Comparison of ENCODE assay signal across 8 mouse cellular contexts in genomic region chr10:78010335-78010734, GRCm38 (mm10). TPM values are rescaled to one million over a fixed set of nuclear protein-coding genes. Genes with fewer than 3 reads are reported as not detected.
A peak's percentile ranks its signal among the peaks of the same experiment; 100 is the strongest.
DNase-seq lines count a peak whose midpoint lies in the region; ATAC-seq and TF ChIP-seq lines count a peak whose summit lies in the region.

No protein-coding gene starts in this region.

- no peak for ATAC-seq in kidney, embryonic 14.5 days (ENCODE audit: low FRiP score, low TSS enrichment)
- no peak for ATAC-seq in hindbrain, embryonic 16.5 days
- no peak for ATAC-seq in midbrain, embryonic 15.5 days (replicated peaks)

- WGBS in kidney, embryonic 14.5 days, result 11% methylated on average over 10 of the region's 10 CpGs
- 20% methylated on average over 10 of the region's 10 CpGs for WGBS in hindbrain, embryonic 16.5 days
- WGBS in midbrain, embryonic 15.5 days, result 14% methylated on average over 10 of the region's 10 CpGs

- H3K4me1 ChIP-seq in kidney, embryonic 14.5 days (ENCODE audit: control insufficient read depth, insufficient read depth, low read length), result peaks cover 32% of the 10 kb centered on the region
- H3K4me1 ChIP-seq in bone marrow macrophage, adult 2 months (ENCODE audit: control insufficient read depth, insufficient read depth, low read length), result peaks cover 34% of the 10 kb centered on the region
- H3K4me1 ChIP-seq in hindbrain, embryonic 16.5 days (ENCODE audit: control insufficient read depth, insufficient read depth, low read depth, low read length), result peaks cover 35% of the 10 kb centered on the region
- peaks cover 35% of the 10 kb centered on the region for H3K4me1 ChIP-seq in midbrain, embryonic 15.5 days

- no peaks in the 10 kb centered on the region for H3K36me3 ChIP-seq in kidney, embryonic 14.5 days (ENCODE audit: control insufficient read depth, insufficient read depth, low read length)
- H3K36me3 ChIP-seq in hindbrain, embryonic 16.5 days (ENCODE audit: control insufficient read depth, insufficient read depth, low read length), result no peaks in the 10 kb centered on the region
- no peaks in the 10 kb centered on the region for H3K36me3 ChIP-seq in midbrain, embryonic 15.5 days (replicated peaks)

- TF ChIP-seq CTCF in bone marrow macrophage, adult 2 months (IDR thresholded peaks at IDR 0.05; ENCODE audit: low read depth, low read length), result no peak

- no peak for TF ChIP-seq POLR2A in bone marrow macrophage, adult 2 months (IDR thresholded peaks at IDR 0.05; ENCODE audit: borderline replicate concordance, low read depth, low read length)

- no peak overlapping the region for H3K27ac ChIP-seq in kidney, embryonic 14.5 days (ENCODE audit: low read depth, low read length)
- H3K27ac ChIP-seq in bone marrow macrophage, adult 2 months (ENCODE audit: insufficient read depth, low read depth, low read length), result no peak overlapping the region
- no peak overlapping the region for H3K27ac ChIP-seq in hindbrain, embryonic 16.5 days (ENCODE audit: low read depth, low read length)
- H3K27ac ChIP-seq in midbrain, embryonic 15.5 days, result no peak overlapping the region

- H3K4me3 ChIP-seq in kidney, embryonic 14.5 days (ENCODE audit: low read length), result peak overlapping the region; percentile 65; the same call in 1 of the 2 replicates
- peak overlapping the region; percentile 28; the same call in 1 of the 2 replicates for H3K4me3 ChIP-seq in bone marrow macrophage, adult 2 months (ENCODE audit: insufficient read depth, low read length)
- H3K4me3 ChIP-seq in hindbrain, embryonic 16.5 days (ENCODE audit: low read length), result no peak overlapping the region
- no peak overlapping the region for H3K4me3 ChIP-seq in midbrain, embryonic 15.5 days

- no peak for DNase-seq in kidney, adult 8-10 months
- DNase-seq in gastrocnemius, postnatal 4 days (ENCODE audit: low spot score in 2 of 2), result no peak
- DNase-seq in adrenal gland, adult 8-10 months, result no peak
- no peak for DNase-seq in layer of hippocampus, adult 9-11 months

- H3K27me3 ChIP-seq in kidney, embryonic 14.5 days (ENCODE audit: control insufficient read depth, insufficient read depth, low read length), result no peaks in the 10 kb centered on the region
- H3K27me3 ChIP-seq in hindbrain, embryonic 16.5 days (replicated peaks; ENCODE audit: control insufficient read depth, insufficient read depth, low read length), result no peaks in the 10 kb centered on the region
- no peaks in the 10 kb centered on the region; the same call in 1 of the 2 replicates for H3K27me3 ChIP-seq in midbrain, embryonic 15.5 days (replicated peaks)

- H3K9ac ChIP-seq in kidney, embryonic 14.5 days (ENCODE audit: low read depth, low read length), result peak overlapping the region; percentile 50; the same call in 1 of the 2 replicates
- H3K9ac ChIP-seq in hindbrain, embryonic 16.5 days (ENCODE audit: low read depth, low read length), result no peak overlapping the region; the same call in 1 of the 2 replicates
- H3K9ac ChIP-seq in midbrain, embryonic 15.5 days, result no peak overlapping the region

- peak overlapping the region; percentile 69 for H3K4me2 ChIP-seq in kidney, embryonic 14.5 days (replicated peaks; ENCODE audit: low read depth, low read length)
- H3K4me2 ChIP-seq in hindbrain, embryonic 16.5 days (ENCODE audit: low read length), result peak overlapping the region; percentile 93
- H3K4me2 ChIP-seq in midbrain, embryonic 15.5 days, result peak overlapping the region; percentile 82

- H3K9me3 ChIP-seq in kidney, embryonic 14.5 days (ENCODE audit: control insufficient read depth, low read length), result no peaks in the 10 kb centered on the region
- no peaks in the 10 kb centered on the region for H3K9me3 ChIP-seq in hindbrain, embryonic 16.5 days (ENCODE audit: control insufficient read depth, low read length)
- no peaks in the 10 kb centered on the region for H3K9me3 ChIP-seq in midbrain, embryonic 15.5 days

RNA-seq across cellular contexts. Expression of gene Pfkl, which starts 0.5 kb away (rescaled TPM):
- polyA plus RNA-seq in kidney, embryonic 14.5 days (2014; fragmentation: Nextera tagmentation; extraction: Ambion mirVana), result 91.2 and 118 TPM in 2 replicates
- 24.1 and 32.1 TPM in 2 replicates for polyA plus RNA-seq in bone marrow macrophage, adult 2 months (2012; ENCODE audit: insufficient read depth, insufficient read length, missing spikeins)
- 140 and 145 TPM in 2 replicates for polyA plus RNA-seq in hindbrain, embryonic 16.5 days (2015; fragmentation: Nextera tagmentation; extraction: Ambion mirVana)
- polyA plus RNA-seq in midbrain, embryonic 15.5 days (2015; fragmentation: Nextera tagmentation; extraction: Ambion mirVana), result 127 and 128 TPM in 2 replicates
- 10 to 100 TPM; 17.0 to 21.0 TPM for total RNA-seq in gastrocnemius, postnatal 4 days (2021)
- total RNA-seq in adrenal gland, adult 8-10 months (2022), result 100 to 1,000 TPM in 1 of 4 experiments, 10 to 100 TPM in 3; 79.7 to 108 (median 89.6) TPM

RNA-seq across cellular contexts. Expression of gene Dnmt3l, which starts 31.4 kb away (rescaled TPM):
- polyA plus RNA-seq in kidney, embryonic 14.5 days (2014; fragmentation: Nextera tagmentation; extraction: Ambion mirVana), result 0.41 and 0.66 TPM in 2 replicates
- 1.5 and 2.2 TPM in 2 replicates for polyA plus RNA-seq in bone marrow macrophage, adult 2 months (2012; ENCODE audit: insufficient read depth, insufficient read length, missing spikeins)
- polyA plus RNA-seq in hindbrain, embryonic 16.5 days (2015; fragmentation: Nextera tagmentation; extraction: Ambion mirVana), result not detected in 2 replicates
- not detected in 2 replicates for polyA plus RNA-seq in midbrain, embryonic 15.5 days (2015; fragmentation: Nextera tagmentation; extraction: Ambion mirVana)
- total RNA-seq in gastrocnemius, postnatal 4 days (2021), result not detected
- 10 to 100 TPM in 3 of 4 experiments, 1 to 10 TPM in 1; 4.3 to 41.2 (median 20.8) TPM for total RNA-seq in adrenal gland, adult 8-10 months (2022)

RNA-seq across cellular contexts. Expression of gene 1810043G02Rik, which starts 32.0 kb away (rescaled TPM):
- polyA plus RNA-seq in kidney, embryonic 14.5 days (2014; fragmentation: Nextera tagmentation; extraction: Ambion mirVana), result 26.4 and 35.8 TPM in 2 replicates
- polyA plus RNA-seq in bone marrow macrophage, adult 2 months (2012; ENCODE audit: insufficient read depth, insufficient read length, missing spikeins), result 12.4 and 13.6 TPM in 2 replicates
- 53.9 and 56.7 TPM in 2 replicates for polyA plus RNA-seq in hindbrain, embryonic 16.5 days (2015; fragmentation: Nextera tagmentation; extraction: Ambion mirVana)
- 48.3 and 49.5 TPM in 2 replicates for polyA plus RNA-seq in midbrain, embryonic 15.5 days (2015; fragmentation: Nextera tagmentation; extraction: Ambion mirVana)
- total RNA-seq in gastrocnemius, postnatal 4 days (2021), result 10 to 100 TPM; 10.5 to 12.3 TPM
- 10 to 100 TPM; 18.8 to 41.2 (median 28.6) TPM for total RNA-seq in adrenal gland, adult 8-10 months (2022)

RNA-seq across cellular contexts. Expression of gene Aire, which starts 33.1 kb away (rescaled TPM):
- polyA plus RNA-seq in kidney, embryonic 14.5 days (2014; fragmentation: Nextera tagmentation; extraction: Ambion mirVana), result 1.2 and 1.5 TPM in 2 replicates
- not detected in 2 replicates for polyA plus RNA-seq in bone marrow macrophage, adult 2 months (2012; ENCODE audit: insufficient read depth, insufficient read length, missing spikeins)
- polyA plus RNA-seq in hindbrain, embryonic 16.5 days (2015; fragmentation: Nextera tagmentation; extraction: Ambion mirVana), result 0.06 TPM in 1 of 2 replicates, not detected in the other
- 0.06 and 0.37 TPM in 2 replicates for polyA plus RNA-seq in midbrain, embryonic 15.5 days (2015; fragmentation: Nextera tagmentation; extraction: Ambion mirVana)
- not detected for total RNA-seq in gastrocnemius, postnatal 4 days (2021)
- total RNA-seq in adrenal gland, adult 8-10 months (2022), result not detected

RNA-seq across cellular contexts. Expression of gene Trpm2, which starts 40.0 kb away (rescaled TPM):
- polyA plus RNA-seq in kidney, embryonic 14.5 days (2014; fragmentation: Nextera tagmentation; extraction: Ambion mirVana), result 0.27 and 0.54 TPM in 2 replicates
- 8.6 and 13.8 TPM in 2 replicates for polyA plus RNA-seq in bone marrow macrophage, adult 2 months (2012; ENCODE audit: insufficient read depth, insufficient read length, missing spikeins)
- polyA plus RNA-seq in hindbrain, embryonic 16.5 days (2015; fragmentation: Nextera tagmentation; extraction: Ambion mirVana), result 7.8 and 9.9 TPM in 2 replicates
- 3.7 and 6.1 TPM in 2 replicates for polyA plus RNA-seq in midbrain, embryonic 15.5 days (2015; fragmentation: Nextera tagmentation; extraction: Ambion mirVana)
- under 1 TPM; 0.32 to 0.88 TPM for total RNA-seq in gastrocnemius, postnatal 4 days (2021)
- total RNA-seq in adrenal gland, adult 8-10 months (2022), result 10 to 100 TPM in 2 of 4 experiments, 1 to 10 TPM in 2; 2.2 to 10.4 (median 7.6) TPM

Comparison
In these comparisons a context has a peak if more than half of its experiments do, and no peak if none do; other contexts are left out.
1. H3K4me3 ChIP-seq: peak in kidney, embryonic 14.5 days (single experiment) and bone marrow macrophage, adult 2 months (single experiment); none in hindbrain, embryonic 16.5 days (single experiment) and midbrain, embryonic 15.5 days (single experiment).
2. Peak in every context shown above with its lines, with median percentiles within 50 percentile points of each other: H3K4me2 ChIP-seq.